Mouse (Mus musculus): ENCODE measurements around the gene Casp14. TPM values are rescaled to one million over a fixed set of nuclear protein-coding genes. Genes with fewer than 3 reads are reported as not detected.
"Not testable (repeated sequence)": the region's sequence is repeated elsewhere in the genome, so short reads cannot be mapped to it uniquely, and the experiment has no call there.

Gene Casp14
- polyA plus RNA-seq, 1 experiment from 2014 or later = not detected

GRCm38 (mm10) chr10:78722036-78722435 is 3.9 kb upstream of the Casp14 start:
- no peak overlapping the region for H3K9ac ChIP-seq
- 43% methylated on average over 5 of the region's 5 CpGs for WGBS
- no peaks in the 10 kb centered on the region for H3K9me3 ChIP-seq (ENCODE audit: low read depth, low read length)
- H3K4me1 ChIP-seq (ENCODE audit: insufficient read depth) = peaks cover 5% of the 10 kb centered on the region
- TF ChIP-seq CTCF (IDR thresholded peaks at IDR 0.05; ENCODE audit: low read depth) = no peak
- DNase-seq = peak; percentile 62
- H3K27me3 ChIP-seq (ENCODE audit: insufficient read depth, low read length) = no peaks in the 10 kb centered on the region
- H3K4me2 ChIP-seq = no peak overlapping the region
- H3K27ac ChIP-seq (ENCODE audit: low read depth) = no peak overlapping the region
- no peak overlapping the region for H3K4me3 ChIP-seq (ENCODE audit: low read depth, low read length)
- ATAC-seq (ENCODE audit: insufficient read depth) = no peak
- H3K36me3 ChIP-seq (ENCODE audit: insufficient read depth) = no peaks in the 10 kb centered on the region

DNA sequence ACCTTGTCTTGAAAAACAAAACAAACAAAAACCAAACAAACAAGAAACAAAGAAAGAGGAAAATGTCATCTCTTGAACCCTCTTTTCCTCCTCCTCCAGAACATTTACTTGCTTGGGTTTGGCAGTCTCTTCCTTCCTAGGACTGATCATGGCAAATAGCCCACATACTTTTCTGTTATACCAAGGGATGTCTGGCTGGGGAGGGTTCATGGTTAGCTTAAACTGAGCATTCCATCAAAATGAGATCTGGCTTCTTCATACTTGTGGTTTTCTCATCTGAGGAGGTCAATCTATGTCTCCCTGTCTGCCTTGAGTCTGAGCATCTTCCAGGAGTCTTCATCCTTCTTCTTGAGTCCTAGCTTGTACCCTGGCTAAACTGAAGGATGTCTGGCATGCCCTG is 1.9 kb downstream of the Casp14 start:
- Histone ChIP-seq H3K27ac (ENCODE audit: low read depth) (no peak overlapping the region), H3K9ac (no peak overlapping the region), H3K36me3 (ENCODE audit: insufficient read depth) (no peaks in the 10 kb centered on the region), H3K4me2 (no peak overlapping the region), H3K4me3 (ENCODE audit: low read depth, low read length) (no peak overlapping the region), H3K4me1 (ENCODE audit: insufficient read depth) (no peaks in the 10 kb centered on the region), H3K9me3 (ENCODE audit: low read depth, low read length) (no peaks in the 10 kb centered on the region), H3K27me3 (ENCODE audit: insufficient read depth, low read length) (no peaks in the 10 kb centered on the region)
- no peak for ATAC-seq (ENCODE audit: insufficient read depth)
- DNase-seq = no peak
- no peak for TF ChIP-seq CTCF (IDR thresholded peaks at IDR 0.05; ENCODE audit: low read depth)

GRCm38 (mm10) chr10:78715156-78715555 is 2.9 kb downstream of the Casp14 start:
- ATAC-seq (ENCODE audit: insufficient read depth) (no peak), DNase-seq (no peak)
- H3K4me2 ChIP-seq = no peak overlapping the region
- WGBS = 90% methylated on average over 7 of the region's 7 CpGs
- no peak overlapping the region for H3K9ac ChIP-seq
- H3K9me3 ChIP-seq (ENCODE audit: low read depth, low read length) = no peaks in the 10 kb centered on the region
- no peaks in the 10 kb centered on the region for H3K36me3 ChIP-seq (ENCODE audit: insufficient read depth)
- H3K27ac ChIP-seq (ENCODE audit: low read depth) = no peak overlapping the region
- H3K27me3 ChIP-seq (ENCODE audit: insufficient read depth, low read length) = no peaks in the 10 kb centered on the region
- no peak for TF ChIP-seq CTCF (IDR thresholded peaks at IDR 0.05; ENCODE audit: low read depth)
- no peaks in the 10 kb centered on the region for H3K4me1 ChIP-seq (ENCODE audit: insufficient read depth)
- no peak overlapping the region for H3K4me3 ChIP-seq (ENCODE audit: low read depth, low read length)

- Histone ChIP-seq H3K9me3 (ENCODE audit: low read depth, low read length) (no peaks in the 10 kb centered on the region), H3K27ac (ENCODE audit: low read depth) (no peak overlapping the region), H3K27me3 (ENCODE audit: insufficient read depth, low read length) (no peaks in the 10 kb centered on the region), H3K9ac (no peak overlapping the region), H3K4me3 (ENCODE audit: low read depth, low read length) (no peak overlapping the region), H3K36me3 (ENCODE audit: insufficient read depth) (no peaks in the 10 kb centered on the region), H3K4me2 (no peak overlapping the region), H3K4me1 (ENCODE audit: insufficient read depth) (no peaks in the 10 kb centered on the region)
- TF ChIP-seq CTCF (IDR thresholded peaks at IDR 0.05; ENCODE audit: low read depth) = no peak
- ATAC-seq (ENCODE audit: insufficient read depth) (no peak), DNase-seq (peak; percentile 36)
- WGBS = 72% methylated on average over 6 of the region's 6 CpGs
Observed at GRCm38 (mm10) chr10:78714129-78714528, 4.0 kb downstream of the Casp14 start.

- Histone ChIP-seq H3K27ac (ENCODE audit: low read depth) (no peak overlapping the region), H3K9me3 (ENCODE audit: low read depth, low read length) (no peaks in the 10 kb centered on the region), H3K4me3 (ENCODE audit: low read depth, low read length) (no peak overlapping the region), H3K9ac (no peak overlapping the region), H3K4me2 (no peak overlapping the region), H3K36me3 (ENCODE audit: insufficient read depth) (no peaks in the 10 kb centered on the region), H3K27me3 (ENCODE audit: insufficient read depth, low read length) (no peaks in the 10 kb centered on the region), H3K4me1 (ENCODE audit: insufficient read depth) (no peaks in the 10 kb centered on the region)
- TF ChIP-seq CTCF (IDR thresholded peaks at IDR 0.05; ENCODE audit: low read depth) = no peak
- DNase-seq = no peak
- no peak for ATAC-seq (ENCODE audit: insufficient read depth)
Observed at GRCm38 (mm10) chr10:78710706-78711105, 7.4 kb downstream of the Casp14 start.

- no peak overlapping the region for H3K4me2 ChIP-seq
- H3K27ac ChIP-seq (ENCODE audit: low read depth) = no peak overlapping the region
- TF ChIP-seq CTCF (IDR thresholded peaks at IDR 0.05; ENCODE audit: low read depth) = no peak
- no peaks in the 10 kb centered on the region for H3K4me1 ChIP-seq (ENCODE audit: insufficient read depth)
- 43% methylated on average over 3 of the region's 3 CpGs for WGBS
- no peak for DNase-seq
- H3K9me3 ChIP-seq (ENCODE audit: low read depth, low read length) = no peaks in the 10 kb centered on the region
- no peak for ATAC-seq (ENCODE audit: insufficient read depth)
- H3K27me3 ChIP-seq (ENCODE audit: insufficient read depth, low read length) = no peaks in the 10 kb centered on the region
- H3K4me3 ChIP-seq (ENCODE audit: low read depth, low read length) = no peak overlapping the region
- no peaks in the 10 kb centered on the region for H3K36me3 ChIP-seq (ENCODE audit: insufficient read depth)
- H3K9ac ChIP-seq = no peak overlapping the region
Observed at GRCm38 (mm10) chr10:78700881-78701280, 17.2 kb downstream of the Casp14 start.

DNA sequence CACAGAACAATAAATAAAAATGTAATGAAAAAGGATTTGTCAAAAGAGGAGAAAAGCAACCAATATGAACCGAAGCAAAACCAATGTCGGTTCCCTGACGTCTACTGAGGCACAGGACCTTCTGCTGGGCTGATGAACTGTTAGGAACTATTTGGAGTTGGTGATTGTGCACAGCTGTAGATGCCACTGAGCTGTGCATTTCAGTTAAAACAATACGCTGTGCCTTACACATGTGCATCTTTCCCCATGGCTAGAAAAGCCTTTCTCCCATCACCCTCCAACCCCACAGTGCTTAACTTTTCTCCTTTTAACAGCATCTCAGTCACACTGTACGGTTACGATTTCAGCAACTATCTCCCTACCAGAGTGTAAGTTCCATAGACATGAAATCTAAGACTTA is 28.1 kb downstream of the Casp14 start:
- Histone ChIP-seq H3K9ac (no peak overlapping the region), H3K27ac (ENCODE audit: low read depth) (no peak overlapping the region), H3K27me3 (ENCODE audit: insufficient read depth, low read length) (no peaks in the 10 kb centered on the region), H3K4me1 (ENCODE audit: insufficient read depth) (no peaks in the 10 kb centered on the region), H3K36me3 (ENCODE audit: insufficient read depth) (no peaks in the 10 kb centered on the region), H3K9me3 (ENCODE audit: low read depth, low read length) (no peaks in the 10 kb centered on the region), H3K4me3 (ENCODE audit: low read depth, low read length) (no peak overlapping the region), H3K4me2 (no peak overlapping the region)
- WGBS = 46% methylated on average over 6 of the region's 6 CpGs
- no peak for TF ChIP-seq CTCF (IDR thresholded peaks at IDR 0.05; ENCODE audit: low read depth)
- peak; percentile 71 for DNase-seq
- peak; percentile 68; the same call in 1 of the 2 replicates for ATAC-seq (ENCODE audit: insufficient read depth)

GRCm38 (mm10) chr10:78686995-78687577 is 31.0 kb downstream of the Casp14 start:
- no peaks in the 10 kb centered on the region for H3K4me1 ChIP-seq (ENCODE audit: insufficient read depth)
- H3K9ac ChIP-seq = no peak overlapping the region
- no peak overlapping the region for H3K27ac ChIP-seq (ENCODE audit: low read depth)
- TF ChIP-seq CTCF (IDR thresholded peaks at IDR 0.05; ENCODE audit: low read depth) = no peak
- no peaks in the 10 kb centered on the region for H3K36me3 ChIP-seq (ENCODE audit: insufficient read depth)
- H3K27me3 ChIP-seq (ENCODE audit: insufficient read depth, low read length) = no peaks in the 10 kb centered on the region
- H3K9me3 ChIP-seq (ENCODE audit: low read depth, low read length) = no peaks in the 10 kb centered on the region
- no peak overlapping the region for H3K4me3 ChIP-seq (ENCODE audit: low read depth, low read length)
- DNase-seq (no peak), ATAC-seq (ENCODE audit: insufficient read depth) (no peak)
- 65% methylated on average over 4 of the region's 4 CpGs for WGBS
- H3K4me2 ChIP-seq = no peak overlapping the region

GRCm38 (mm10) chr10:78670121-78670520 is 48.0 kb downstream of the Casp14 start:
- not testable (repeated sequence) for H3K9me3 ChIP-seq (ENCODE audit: low read depth, low read length); DNase-seq; H3K4me3 ChIP-seq (ENCODE audit: low read depth, low read length); H3K4me2 ChIP-seq; H3K27ac ChIP-seq (ENCODE audit: low read depth); ATAC-seq (ENCODE audit: insufficient read depth); H3K9ac ChIP-seq; H3K27me3 ChIP-seq (ENCODE audit: insufficient read depth, low read length); H3K36me3 ChIP-seq (ENCODE audit: insufficient read depth); H3K4me1 ChIP-seq (ENCODE audit: insufficient read depth)
- 13% methylated on average over 1 of the region's 1 CpGs for WGBS

DNA sequence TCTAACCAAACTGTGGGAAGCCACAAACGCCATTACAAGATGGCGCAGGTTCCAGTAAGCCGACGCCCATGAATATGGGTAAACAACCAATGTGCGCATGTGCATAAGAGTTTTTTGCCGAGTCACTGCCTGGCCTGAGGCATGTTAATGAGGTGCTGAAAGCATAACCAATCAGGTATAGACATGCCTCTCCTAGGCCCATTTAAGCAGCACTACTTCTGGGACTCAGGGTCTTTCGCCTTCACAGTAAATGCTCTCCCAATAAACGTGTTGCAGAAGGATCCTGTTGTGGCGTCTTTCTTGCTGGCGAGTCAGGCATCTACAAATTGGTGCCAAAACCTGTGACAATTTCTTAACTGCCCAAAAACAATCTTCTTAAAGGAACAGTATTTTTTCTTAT is 51.4 kb downstream of the Casp14 start:
- not testable (repeated sequence) for H3K36me3 ChIP-seq (ENCODE audit: insufficient read depth); H3K9me3 ChIP-seq (ENCODE audit: low read depth, low read length); DNase-seq; H3K9ac ChIP-seq; ATAC-seq (ENCODE audit: insufficient read depth); H3K4me2 ChIP-seq; H3K4me3 ChIP-seq (ENCODE audit: low read depth, low read length); H3K4me1 ChIP-seq (ENCODE audit: insufficient read depth); H3K27ac ChIP-seq (ENCODE audit: low read depth); H3K27me3 ChIP-seq (ENCODE audit: insufficient read depth, low read length)
- WGBS = 85% methylated on average over 10 of the region's 10 CpGs

Measured in lung, embryonic 14.5 days (tissue).